Mouse (Mus musculus): ENCODE measurements around the gene Klk10. TPM values are rescaled to one million over a fixed set of nuclear protein-coding genes. Genes with fewer than 3 reads are reported as not detected.

Gene Klk10
- total RNA-seq, 2 experiments from 2014 or later, result 1.5 to 1.7 TPM

- TF ChIP-seq CTCF (conservative IDR thresholded peaks at IDR 0.05), result no peak
- DNase-seq (ENCODE audit: low spot score in 2 of 2), result no peak
- Histone ChIP-seq H3K27ac (no peak within 1 kb of the TSS), H3K4me3 (no peak within 1 kb of the TSS)
Observed at GRCm38 (mm10) chr7:43810994-43811393, 30.2 kb downstream of the Klk10 start, which contains the start of gene Klk7. Klk7 (plus strand) TSS chr7:43811294.

GRCm38 (mm10) chr7:43815211-43815610, 34.4 kb downstream of the Klk10 start:
- DNase-seq (ENCODE audit: low spot score in 2 of 2), result no peak
- Histone ChIP-seq H3K27ac (no peak overlapping the region), H3K4me3 (no peak overlapping the region)
- TF ChIP-seq CTCF (conservative IDR thresholded peaks at IDR 0.05), result no peak

GRCm38 (mm10) chr7:43816746-43817145, 35.9 kb downstream of the Klk10 start:
- DNase-seq (ENCODE audit: low spot score in 2 of 2), result no peak
- no peak overlapping the region for H3K27ac ChIP-seq
- H3K4me3 ChIP-seq, result no peak overlapping the region
- TF ChIP-seq CTCF (conservative IDR thresholded peaks at IDR 0.05), result no peak

- no peak for TF ChIP-seq CTCF (conservative IDR thresholded peaks at IDR 0.05)
- Histone ChIP-seq H3K27ac (no peak overlapping the region), H3K4me3 (no peak overlapping the region)
- DNase-seq (ENCODE audit: low spot score in 2 of 2), result no peak
Observed at GRCm38 (mm10) chr7:43821581-43821980, 40.7 kb downstream of the Klk10 start.

- Histone ChIP-seq H3K4me3 (no peak within 1 kb of the TSS), H3K27ac (no peak within 1 kb of the TSS)
- DNase-seq (ENCODE audit: low spot score in 2 of 2), result no peak
- no peak for TF ChIP-seq CTCF (conservative IDR thresholded peaks at IDR 0.05)
Observed at GRCm38 (mm10) chr7:43824199-43824598, 43.4 kb downstream of the Klk10 start, which contains the start of gene Klk6. Klk6 (plus strand) TSS chr7:43824499.

DNA sequence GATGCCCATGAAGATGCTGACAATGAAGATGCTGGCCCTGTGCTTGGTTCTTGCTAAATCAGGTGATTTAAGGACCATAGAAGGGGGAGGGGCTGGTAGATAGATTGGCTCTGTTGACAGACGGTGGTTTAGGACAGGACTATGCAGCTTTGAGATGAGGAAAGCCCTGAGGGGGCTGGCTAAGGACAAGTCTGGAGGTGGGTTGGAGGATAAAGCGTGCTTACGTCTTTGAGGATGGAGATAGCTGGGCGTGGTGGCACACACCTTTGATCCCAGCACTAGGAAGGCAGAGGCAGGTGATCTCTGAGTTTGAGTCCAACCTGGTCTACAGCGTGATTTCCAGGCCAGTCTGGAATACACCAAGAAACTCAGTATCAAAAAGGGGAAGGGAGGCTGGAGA, 45.2 kb downstream of the Klk10 start:
- no peak for DNase-seq (ENCODE audit: low spot score in 2 of 2)
- Histone ChIP-seq H3K4me3 (no peak overlapping the region), H3K27ac (no peak overlapping the region)
- no peak for TF ChIP-seq CTCF (conservative IDR thresholded peaks at IDR 0.05)

DNA sequence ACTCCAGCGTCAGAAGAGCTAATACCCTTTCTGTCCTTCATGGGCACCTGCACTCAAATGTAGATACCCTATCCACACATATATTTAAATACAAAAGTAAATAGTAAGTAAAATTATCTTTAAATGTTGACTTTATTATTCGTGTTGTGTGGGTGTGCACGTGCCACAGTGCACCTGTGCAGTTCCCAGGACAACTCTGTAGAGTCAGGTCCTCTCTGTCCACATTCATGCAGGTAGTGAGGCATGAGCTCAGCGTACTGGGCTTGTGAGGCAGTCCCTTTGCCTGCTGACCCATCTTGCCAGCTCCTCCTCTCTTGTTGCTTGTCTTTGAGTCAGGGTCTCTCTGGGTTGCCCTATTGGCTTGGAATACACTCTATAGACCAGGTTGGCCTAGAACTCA, 46.9 kb downstream of the Klk10 start:
- no peak for TF ChIP-seq CTCF (conservative IDR thresholded peaks at IDR 0.05)
- Histone ChIP-seq H3K27ac (no peak overlapping the region), H3K4me3 (no peak overlapping the region)
- no peak for DNase-seq (ENCODE audit: low spot score in 2 of 2)

- no peak overlapping the region for H3K27ac ChIP-seq
- no peak for DNase-seq (ENCODE audit: low spot score in 2 of 2)
- H3K4me3 ChIP-seq, result no peak overlapping the region
- no peak for TF ChIP-seq CTCF (conservative IDR thresholded peaks at IDR 0.05)
Observed at GRCm38 (mm10) chr7:43829006-43829405, 48.2 kb downstream of the Klk10 start.

Other genes starting within 250 kb of the Klk10 start
- 1 to 10 TPM; 3.5 to 5.7 TPM for gene Cd33, start 236.6 kb upstream of the Klk10 start, total RNA-seq (2021)
- 1 to 10 TPM; 4.4 to 4.9 TPM for gene Zfp658, start 218.8 kb upstream of the Klk10 start, total RNA-seq (2021)
- gene Zfp719, start 201.4 kb upstream of the Klk10 start, total RNA-seq (2021), result 10 to 100 TPM; 19.5 to 19.8 TPM
- under 1 TPM in 1 of 2 experiments, not detected in 1; 0.27 TPM for gene Zfp819, start 173.9 kb upstream of the Klk10 start, total RNA-seq (2021)
- gene Ceacam18, start 146.3 kb upstream of the Klk10 start, total RNA-seq (2021), result not detected
- 1 to 10 TPM in 1 of 2 experiments, under 1 TPM in 1; 0.97 to 1.3 TPM for gene Siglece, start 120.9 kb upstream of the Klk10 start, total RNA-seq (2021)
- 10 to 100 TPM; 10.9 to 11.1 TPM for gene Ctu1, start 109.0 kb upstream of the Klk10 start, total RNA-seq (2021)
- not detected for gene Klk14, start 90.6 kb upstream of the Klk10 start, total RNA-seq (2021)
- not detected for gene Klk13, start 68.5 kb upstream of the Klk10 start, total RNA-seq (2021)
- not detected for gene Klk12, start 12.1 kb upstream of the Klk10 start, total RNA-seq (2021)
- not detected for gene Klk11, start 6.4 kb upstream of the Klk10 start, total RNA-seq (2021)
- gene Klk9, start 10.9 kb downstream of the Klk10 start, total RNA-seq (2021), result not detected
- 10 to 100 TPM; 25.2 to 27.6 TPM for gene Klk8, start 16.5 kb downstream of the Klk10 start, total RNA-seq (2021)
- under 1 TPM; 0.25 to 0.26 TPM for gene Klk7, start 30.3 kb downstream of the Klk10 start, total RNA-seq (2021)
- gene Klk6, start 43.5 kb downstream of the Klk10 start, total RNA-seq (2021), result under 1 TPM in 1 of 2 experiments, not detected in 1; 0.87 TPM
- gene Klk5, start 60.9 kb downstream of the Klk10 start, total RNA-seq (2021), result not detected
- not detected for gene Klk4, start 100.1 kb downstream of the Klk10 start, total RNA-seq (2021)
- not detected for gene Klk15, start 152.7 kb downstream of the Klk10 start, total RNA-seq (2021)
- not detected for gene Klk1b8, start 169.6 kb downstream of the Klk10 start, total RNA-seq (2021)
- not detected for gene Klk1b1, start 185.7 kb downstream of the Klk10 start, total RNA-seq (2021)
- gene Klk1b9, start 195.0 kb downstream of the Klk10 start, total RNA-seq (2021), result not detected
- not detected for gene Klk1b11, start 214.8 kb downstream of the Klk10 start, total RNA-seq (2021)
- not detected for gene Klk1b26, start 231.1 kb downstream of the Klk10 start, total RNA-seq (2021)